Mouse (Mus musculus) lung, embryonic 14.5 days (tissue): ENCODE data around the gene E130114P18Rik. TPM values are rescaled to one million over a fixed set of nuclear protein-coding genes. Genes with fewer than 3 reads are reported as not detected.

ENCODE experiments used
- ATAC-seq: fragments of 200-750 bp; cut with Nextera tagmentation; 2 replicates; pipeline ENCODE4 v1.8.0; 2017; ENCODE audit warnings: mild to moderate bottlenecking, moderate TSS enrichment, moderate library complexity; ENCODE audit not compliant: insufficient read depth
- DNase-seq: peaks from one replicate; pipeline ENCODE4 v3.0.0-alpha.2; 2015
- H3K27ac ChIP-seq: fragments of 300-500 bp; sonication (generic); 2 replicates; pipeline ENCODE4 v1.5.1; 2014; ENCODE audit warnings: low read depth, mild to moderate bottlenecking, moderate library complexity
- H3K27me3 ChIP-seq: fragments of 300-500 bp; sonication (generic); 2 replicates; pipeline ENCODE4 v1.6.1; 2014; ENCODE audit warnings: low read length, control low read depth; ENCODE audit not compliant: insufficient read depth
- H3K36me3 ChIP-seq: fragments of 300-500 bp; sonication (generic); 2 replicates; pipeline ENCODE4 v1.6.1; 2014; ENCODE audit warnings: control low read depth; ENCODE audit not compliant: insufficient read depth
- H3K4me1 ChIP-seq: fragments of 300-500 bp; sonication (generic); 2 replicates; pipeline ENCODE4 v1.6.1; 2014; ENCODE audit warnings: antibody characterized with exemption, control low read depth; ENCODE audit not compliant: insufficient read depth
- H3K4me2 ChIP-seq: fragments of 300-500 bp; sonication (generic); 2 replicates; pipeline ENCODE4 v1.6.1; 2014; ENCODE audit warnings: mild to moderate bottlenecking
- H3K4me3 ChIP-seq: fragments of 300-500 bp; sonication (generic); 2 replicates; pipeline ENCODE4 v1.5.1; 2014; ENCODE audit warnings: low read depth, low read length
- H3K9ac ChIP-seq: fragments of 300-500 bp; sonication (generic); 2 replicates; pipeline ENCODE4 v1.6.1; 2014
- H3K9me3 ChIP-seq: fragments of 300-500 bp; sonication (generic); 2 replicates; pipeline ENCODE4 v1.6.1; 2016; ENCODE audit warnings: low read depth, low read length, control low read depth
- CTCF ChIP-seq: IDR thresholded peaks from 2 replicates; pipeline ENCODE4 v1.5.1; 2016; ENCODE audit warnings: antibody characterized with exemption, low read depth
- WGBS: fragments of 180-500 bp; shearing (Covaris S2); extraction: QIAGEN DNeasy Blood & Tissue Kit; methylation state at CpG from one replicate; pipeline ENCODE4 v1.1.7; 2014; 5-methylcytosine and 5-hydroxymethylcytosine counted together
- polyA plus RNA-seq: library from polyadenylated mRNA; unstranded; fragments of >200 nt; fragmentation: Nextera tagmentation; extraction: Ambion mirVana; gene quantifications from 2 replicates; pipeline ENCODE4 v1.2.1, GENCODE M21; 2014

E130114P18Rik gene
- polyA plus RNA-seq, 1 experiment from 2014 or later, result 0.84 TPM

- Histone ChIP-seq H3K9ac (no peak overlapping the region), H3K4me3 (no peak overlapping the region), H3K4me1 (0 out of 2 replicates have a peak, but pooled peaks cover 2% of the 10 kb centered on the region), H3K27ac (peak overlapping the region; percentile 1; the same call in 1 of the 2 replicates), H3K4me2 (peak overlapping the region; percentile 23; the same call in 1 of the 2 replicates), H3K27me3 (no peaks in the 10 kb centered on the region), H3K36me3 (no peaks in the 10 kb centered on the region), H3K9me3 (no peaks in the 10 kb centered on the region)
- peak; percentile 71 for ATAC-seq
- peak; percentile 80 for DNase-seq
- TF ChIP-seq CTCF, result no peak
- 26% methylated on average over 11 of the region's 11 CpGs for WGBS
Measured at GRCm38 (mm10) chr4:97648825-97649625, 128.9 kb downstream of the E130114P18Rik start.

GRCm38 (mm10) chr4:97648436-97648707, 129.5 kb downstream of the E130114P18Rik start:
- DNase-seq (no peak), ATAC-seq (no peak)
- H3K36me3 ChIP-seq, result no peaks in the 10 kb centered on the region
- H3K27me3 ChIP-seq, result no peaks in the 10 kb centered on the region
- no peak for TF ChIP-seq CTCF
- no peaks in the 10 kb centered on the region for H3K9me3 ChIP-seq
- 0 out of 2 replicates have a peak, but pooled peaks cover 2% of the 10 kb centered on the region for H3K4me1 ChIP-seq
- no peak overlapping the region for H3K9ac ChIP-seq
- no peak overlapping the region for H3K4me3 ChIP-seq
- H3K4me2 ChIP-seq, result no peak overlapping the region
- no peak overlapping the region; the same call in 1 of the 2 replicates for H3K27ac ChIP-seq
- WGBS, result 81% methylated on average over 2 of the region's 2 CpGs

GRCm38 (mm10) chr4:97647700-97648435, 130.0 kb downstream of the E130114P18Rik start:
- DNase-seq (no peak), ATAC-seq (no peak)
- 61% methylated on average over 15 of the region's 15 CpGs for WGBS
- H3K4me1 ChIP-seq, result 0 out of 2 replicates have a peak, but pooled peaks cover 2% of the 10 kb centered on the region
- H3K9ac ChIP-seq, result no peak overlapping the region
- no peak overlapping the region; the same call in 1 of the 2 replicates for H3K27ac ChIP-seq
- no peaks in the 10 kb centered on the region for H3K27me3 ChIP-seq
- H3K4me2 ChIP-seq, result no peak overlapping the region
- H3K9me3 ChIP-seq, result no peaks in the 10 kb centered on the region
- no peaks in the 10 kb centered on the region for H3K36me3 ChIP-seq
- TF ChIP-seq CTCF, result no peak
- H3K4me3 ChIP-seq, result no peak overlapping the region

- no peak overlapping the region for H3K9ac ChIP-seq
- H3K27ac ChIP-seq, result no peak overlapping the region
- H3K4me2 ChIP-seq, result no peak overlapping the region
- H3K36me3 ChIP-seq, result no peaks in the 10 kb centered on the region
- 0 out of 2 replicates have a peak, but pooled peaks cover 2% of the 10 kb centered on the region for H3K4me1 ChIP-seq
- H3K27me3 ChIP-seq, result no peaks in the 10 kb centered on the region
- H3K9me3 ChIP-seq, result no peaks in the 10 kb centered on the region
- TF ChIP-seq CTCF, result no peak
- no peak overlapping the region for H3K4me3 ChIP-seq
- no peak for ATAC-seq
- DNase-seq, result no peak
- WGBS, result 87% methylated on average over 4 of the region's 4 CpGs
Measured at GRCm38 (mm10) chr4:97647236-97647635, 130.6 kb downstream of the E130114P18Rik start.

GRCm38 (mm10) chr4:97640385-97640784, 137.5 kb downstream of the E130114P18Rik start:
- Histone ChIP-seq H3K27me3 (no peaks in the 10 kb centered on the region), H3K9ac (no peak overlapping the region), H3K4me1 (no peaks in the 10 kb centered on the region), H3K36me3 (no peaks in the 10 kb centered on the region), H3K27ac (no peak overlapping the region), H3K9me3 (no peaks in the 10 kb centered on the region), H3K4me2 (no peak overlapping the region), H3K4me3 (no peak overlapping the region)
- TF ChIP-seq CTCF, result no peak
- ATAC-seq, result no peak
- WGBS, result 66% methylated on average over 3 of the region's 3 CpGs
- no peak for DNase-seq

- DNase-seq (no peak), ATAC-seq (peak; percentile 38; the same call in 1 of the 2 replicates)
- no peaks in the 10 kb centered on the region for H3K9me3 ChIP-seq
- H3K4me1 ChIP-seq, result no peaks in the 10 kb centered on the region
- WGBS, result 93% methylated on average over 1 of the region's 1 CpGs
- TF ChIP-seq CTCF, result no peak
- no peak overlapping the region for H3K9ac ChIP-seq
- no peak overlapping the region for H3K4me2 ChIP-seq
- H3K27ac ChIP-seq, result no peak overlapping the region
- no peak overlapping the region for H3K4me3 ChIP-seq
- no peaks in the 10 kb centered on the region for H3K36me3 ChIP-seq
- no peaks in the 10 kb centered on the region for H3K27me3 ChIP-seq
Measured at GRCm38 (mm10) chr4:97636569-97636968, 141.3 kb downstream of the E130114P18Rik start.

GRCm38 (mm10) chr4:97635757-97636292, 142.1 kb downstream of the E130114P18Rik start:
- H3K9me3 ChIP-seq, result no peaks in the 10 kb centered on the region
- no peaks in the 10 kb centered on the region for H3K27me3 ChIP-seq
- 52% methylated on average over 1 of the region's 1 CpGs for WGBS
- TF ChIP-seq CTCF, result no peak
- H3K4me3 ChIP-seq, result no peak overlapping the region
- no peak for DNase-seq
- H3K9ac ChIP-seq, result no peak overlapping the region
- no peak overlapping the region for H3K4me2 ChIP-seq
- no peak for ATAC-seq
- H3K36me3 ChIP-seq, result no peaks in the 10 kb centered on the region
- H3K27ac ChIP-seq, result no peak overlapping the region
- no peaks in the 10 kb centered on the region for H3K4me1 ChIP-seq
